Mouse (Mus musculus) monocyte, adult 5-6 weeks (primary cell): ENCODE data around the gene Kansl2. TPM values are rescaled to one million over a fixed set of nuclear protein-coding genes. Genes with fewer than 3 reads are reported as not detected.
A peak's percentile ranks its signal among the peaks of the same experiment; 100 is the strongest.
"Not testable (repeated sequence)": the region's sequence is repeated elsewhere in the genome, so short reads cannot be mapped to it uniquely, and the experiment has no call there.

ENCODE experiments used
- ATAC-seq: fragments of 153-309, 156-312 bp; replicated peaks from 2 replicates; pipeline ENCODE4 v1.8.0; 2017; ENCODE audit warnings: mild to moderate bottlenecking; ENCODE audit not compliant: low TSS enrichment, insufficient number of reproducible peaks, severe bottlenecking, poor library complexity, low FRiP score
- total RNA-seq: library from RNA; stranded (forward); fragments of 200-1000, 200-491, 200-594 nt; gene quantifications from 3 replicates; pipeline ENCODE4 v1.2.3, GENCODE M21; 2017

Kansl2 gene
- total RNA-seq, 1 experiment from 2014 or later, result 40.6 TPM

GRCm38 (mm10) chr15:98541064-98541463 is 7.0 kb upstream of the Kansl2 start:
- 0 out of 2 replicates have a peak, but pooled peaks have one; percentile 36 for ATAC-seq

- ATAC-seq, result no peak
These were observed 3.9 kb upstream of the Kansl2 start for GRCm38 (mm10) chr15:98537923-98538322.

GRCm38 (mm10) chr15:98536828-98537510 is 2.9 kb upstream of the Kansl2 start:
- ATAC-seq, result no peak

- no peak for ATAC-seq
These were observed 1.9 kb upstream of the Kansl2 start for GRCm38 (mm10) chr15:98535921-98536320.

GRCm38 (mm10) chr15:98533035-98533531 is 981 bp downstream of the Kansl2 start:
- no peak for ATAC-seq

- ATAC-seq, result no peak
These were observed 1.8 kb downstream of the Kansl2 start for GRCm38 (mm10) chr15:98532281-98532680.

GRCm38 (mm10) chr15:98528066-98528563 is 5.9 kb downstream of the Kansl2 start:
- ATAC-seq, result no peak

- no peak for ATAC-seq
These were observed 6.8 kb downstream of the Kansl2 start for GRCm38 (mm10) chr15:98527056-98527771.

- no peak for ATAC-seq
These were observed 8.0 kb downstream of the Kansl2 start for GRCm38 (mm10) chr15:98526057-98526456.

- no peak for ATAC-seq
These were observed 12.8 kb downstream of the Kansl2 start for GRCm38 (mm10) chr15:98521245-98521644.

GRCm38 (mm10) chr15:98517380-98518355 is 16.4 kb downstream of the Kansl2 start:
- ATAC-seq, result peak; percentile 59

GRCm38 (mm10) chr15:98514845-98515244 is 19.2 kb downstream of the Kansl2 start:
- ATAC-seq, result not testable (repeated sequence)

- no peak for ATAC-seq
These were observed 19.9 kb downstream of the Kansl2 start for GRCm38 (mm10) chr15:98514146-98514545.

GRCm38 (mm10) chr15:98513676-98514075 is 20.4 kb downstream of the Kansl2 start:
- ATAC-seq, result not testable (repeated sequence)

- peak; percentile 47 for ATAC-seq
These were observed 21.2 kb downstream of the Kansl2 start for GRCm38 (mm10) chr15:98512799-98513321.

- ATAC-seq, result no peak
These were observed 21.8 kb downstream of the Kansl2 start for GRCm38 (mm10) chr15:98512232-98512631.

- 0 out of 2 replicates have a peak, but pooled peaks have one; percentile 24 for ATAC-seq
These were observed 22.6 kb downstream of the Kansl2 start for GRCm38 (mm10) chr15:98511386-98511928.
